Mouse (Mus musculus): ENCODE data around the gene Enpp1. TPM values are rescaled to one million over a fixed set of nuclear protein-coding genes. Genes with fewer than 3 reads are reported as not detected.

Gene Enpp1
- total and polyA plus RNA-seq, 3 experiments, result 0.12 to 0.15 TPM; not detected in 1

DNA sequence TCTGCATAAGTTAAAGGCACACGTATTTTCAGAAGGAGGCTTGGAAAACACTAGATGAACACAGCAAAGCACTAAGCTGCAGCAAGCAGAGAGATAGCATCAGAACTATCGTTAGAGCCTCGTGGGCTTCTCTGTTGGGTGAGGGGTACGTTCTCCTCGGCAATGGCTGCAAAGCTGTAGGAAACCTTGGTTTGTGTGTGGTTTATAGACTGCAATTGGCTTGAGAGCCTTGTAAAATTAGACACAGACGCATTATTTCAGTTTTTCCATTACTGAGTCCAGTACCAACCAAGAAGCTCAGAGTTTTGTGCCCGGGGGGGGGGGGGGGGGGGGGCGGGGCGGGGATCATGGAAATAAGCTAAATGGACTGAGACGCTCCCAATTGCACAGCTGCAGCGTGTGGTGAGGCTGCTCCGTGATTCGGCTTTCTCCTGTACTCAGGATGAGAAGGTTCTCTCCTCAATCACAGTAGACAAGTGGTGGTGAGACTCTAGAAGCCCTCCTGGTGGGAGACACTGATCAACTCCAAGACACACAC is 31.1 kb upstream of the Enpp1 start:
- Histone ChIP-seq H3K9ac (ENCODE audit: control insufficient read depth, low read depth, low read length, poor library complexity, severe bottlenecking) (no peak overlapping the region), H3K79me2 (ENCODE audit: control insufficient read depth, insufficient read depth, low read length, poor library complexity) (no peaks in the 10 kb centered on the region), H3K27ac (ENCODE audit: control insufficient read depth, low read depth, low read length) (no peak overlapping the region), H3K4me3 (ENCODE audit: control insufficient read depth in 1 of 2, insufficient read depth in 1 of 2, low read depth in 2 of 2, low read length in 2 of 2) (no peak overlapping the region), H3K36me3 (ENCODE audit: control insufficient read depth in 1 of 2, insufficient read depth in 2 of 2, low read length in 2 of 2) (no peaks in the 10 kb centered on the region; a peak in 1 of 4 replicates), H3K4me1 (ENCODE audit: control insufficient read depth in 1 of 2, insufficient read depth in 2 of 2, low read length in 2 of 2) (no peaks in the 10 kb centered on the region), H3K27me3 (ENCODE audit: control insufficient read depth in 1 of 2, insufficient read depth in 2 of 2, low read length in 2 of 2) (no peaks in the 10 kb centered on the region), H3K9me3 (replicated peaks; ENCODE audit: insufficient read depth, low read length) (no peaks in the 10 kb centered on the region)
- DNase-seq (ENCODE audit: low read depth, low spot score), result no peak
- TF ChIP-seq HCFC1 (IDR thresholded peaks at IDR 0.05; ENCODE audit: low read depth, low read length) (no peak), NRF1 (IDR thresholded peaks at IDR 0.05; ENCODE audit: insufficient read depth, low read depth, low read length, poor library complexity, severe bottlenecking) (no peak), USF2 (IDR thresholded peaks at IDR 0.05; ENCODE audit: borderline replicate concordance in 1 of 2, insufficient read depth in 1 of 2, low read depth in 1 of 2, low read length in 2 of 2) (no peak), SMC3 (IDR thresholded peaks at IDR 0.05; ENCODE audit: low read depth, low read length) (no peak), POLR2A (IDR thresholded peaks at IDR 0.05; ENCODE audit: control insufficient read depth in 1 of 2, insufficient read depth in 1 of 2, low read depth in 1 of 2, low read length in 2 of 2, poor library complexity in 1 of 2) (no peak), GABPA (IDR thresholded peaks at IDR 0.05; ENCODE audit: low read depth, low read length) (no peak), JUND (IDR thresholded peaks at IDR 0.05; ENCODE audit: low read depth, low read length) (no peak), TBP (IDR thresholded peaks at IDR 0.05; ENCODE audit: low read depth, low read length) (no peak), POLR2AphosphoS5 (IDR thresholded peaks at IDR 0.05; ENCODE audit: borderline replicate concordance, low read depth, low read length) (no peak), RAD21 (IDR thresholded peaks at IDR 0.05; ENCODE audit: low read depth, low read length) (no peak), MAZ (IDR thresholded peaks at IDR 0.05; ENCODE audit: low read depth, low read length) (no peak), ZKSCAN1 (IDR thresholded peaks at IDR 0.05; ENCODE audit: low read depth, low read length) (no peak), ZC3H11A (IDR thresholded peaks at IDR 0.05; ENCODE audit: low read depth, low read length) (no peak), MAX (IDR thresholded peaks at IDR 0.05; ENCODE audit: low read length) (no peak), ETS1 (IDR thresholded peaks at IDR 0.05; ENCODE audit: low read depth, low read length) (no peak), MYB (IDR thresholded peaks at IDR 0.05; ENCODE audit: low read depth, low read length) (no peak)

DNA sequence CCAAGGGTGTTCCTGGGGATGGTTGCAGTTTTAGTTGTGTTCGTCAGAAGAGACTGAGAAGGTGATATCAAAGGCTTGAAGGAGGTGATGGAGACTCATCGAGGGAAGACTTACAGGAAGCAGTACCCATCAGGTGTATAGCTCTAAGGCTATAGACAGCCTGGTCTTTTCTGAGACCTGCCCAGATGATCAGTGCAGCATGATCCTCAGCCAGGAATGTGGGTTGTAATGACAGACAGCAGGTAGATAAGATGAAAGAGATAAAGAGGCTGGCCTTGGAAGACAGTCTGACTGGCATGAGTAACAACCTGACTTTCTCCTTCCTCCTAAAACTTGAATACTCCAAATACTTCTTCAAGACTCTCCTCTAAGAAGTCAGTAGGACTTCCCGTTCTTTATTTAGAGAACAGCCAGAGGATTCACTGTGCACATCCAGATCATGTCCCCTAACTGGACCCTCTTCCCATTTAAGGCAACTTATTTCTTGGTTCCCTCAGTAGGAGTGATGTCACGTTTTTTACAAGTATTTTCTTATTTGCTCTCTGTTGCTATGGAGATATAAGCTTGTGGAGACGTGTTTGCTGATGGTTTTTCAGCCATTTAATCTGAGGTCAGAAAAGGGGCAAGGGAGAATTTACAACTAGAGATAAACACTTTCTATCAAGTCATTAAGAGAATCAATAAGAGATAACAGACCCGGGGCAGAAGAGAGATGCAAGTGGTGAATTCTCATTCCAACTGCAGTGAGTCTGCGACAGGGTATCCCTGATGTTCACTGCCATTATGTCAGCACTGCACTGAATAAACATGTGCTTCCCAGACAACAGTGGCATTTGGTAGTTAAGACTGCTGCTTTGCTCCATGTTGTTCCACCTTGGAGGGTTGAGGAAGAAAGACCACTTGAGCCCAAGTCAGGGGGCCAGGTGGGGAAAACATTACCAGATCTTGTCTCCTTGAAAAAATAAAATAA is 29.6 kb upstream of the Enpp1 start:
- Histone ChIP-seq H3K36me3 (ENCODE audit: control insufficient read depth in 1 of 2, insufficient read depth in 2 of 2, low read length in 2 of 2) (no peaks in the 10 kb centered on the region; a peak in 1 of 4 replicates), H3K27ac (ENCODE audit: control insufficient read depth, low read depth, low read length) (no peak overlapping the region), H3K4me1 (ENCODE audit: control insufficient read depth in 1 of 2, insufficient read depth in 2 of 2, low read length in 2 of 2) (no peaks in the 10 kb centered on the region), H3K9ac (ENCODE audit: control insufficient read depth, low read depth, low read length, poor library complexity, severe bottlenecking) (no peak overlapping the region), H3K27me3 (ENCODE audit: control insufficient read depth in 1 of 2, insufficient read depth in 2 of 2, low read length in 2 of 2) (no peaks in the 10 kb centered on the region), H3K79me2 (ENCODE audit: control insufficient read depth, insufficient read depth, low read length, poor library complexity) (no peaks in the 10 kb centered on the region), H3K9me3 (replicated peaks; ENCODE audit: insufficient read depth, low read length) (no peaks in the 10 kb centered on the region), H3K4me3 (ENCODE audit: control insufficient read depth in 1 of 2, insufficient read depth in 1 of 2, low read depth in 2 of 2, low read length in 2 of 2) (no peak overlapping the region)
- no peak for DNase-seq (ENCODE audit: low read depth, low spot score)
- TF ChIP-seq TAL1 (IDR thresholded peaks at IDR 0.05; ENCODE audit: low read length) (no peak), CTCF (IDR thresholded peaks at IDR 0.05 in 2 of 3, conservative IDR thresholded peaks at IDR 0.05 in 1 of 3; ENCODE audit: control insufficient read depth in 1 of 3, insufficient read depth in 1 of 3, low read depth in 2 of 3, low read length in 3 of 3, poor library complexity in 1 of 3, severe bottlenecking in 1 of 3) (no peak), E2F4 (IDR thresholded peaks at IDR 0.05; ENCODE audit: borderline replicate concordance, low read depth, low read length) (no peak), HCFC1 (IDR thresholded peaks at IDR 0.05; ENCODE audit: low read depth, low read length) (no peak), MXI1 (IDR thresholded peaks at IDR 0.05; ENCODE audit: low read depth, low read length) (no peak), ELF1 (IDR thresholded peaks at IDR 0.05; ENCODE audit: low read depth, low read length) (no peak), POLR2A (IDR thresholded peaks at IDR 0.05; ENCODE audit: control insufficient read depth in 1 of 2, insufficient read depth in 1 of 2, low read depth in 1 of 2, low read length in 2 of 2, poor library complexity in 1 of 2) (no peak), GATA1 (IDR thresholded peaks at IDR 0.05; ENCODE audit: low read depth, low read length) (no peak), JUND (IDR thresholded peaks at IDR 0.05; ENCODE audit: low read depth, low read length) (no peak), BHLHE40 (IDR thresholded peaks at IDR 0.05; ENCODE audit: borderline replicate concordance, low read depth, low read length) (no peak), USF1 (IDR thresholded peaks at IDR 0.05; ENCODE audit: low read depth, low read length) (no peak), ZC3H11A (IDR thresholded peaks at IDR 0.05; ENCODE audit: low read depth, low read length) (no peak), POLR2AphosphoS2 (IDR thresholded peaks at IDR 0.05; ENCODE audit: low read length) (no peak), SMC3 (IDR thresholded peaks at IDR 0.05; ENCODE audit: low read depth, low read length) (no peak), RAD21 (IDR thresholded peaks at IDR 0.05; ENCODE audit: low read depth, low read length) (no peak), MAX (IDR thresholded peaks at IDR 0.05; ENCODE audit: low read length) (no peak), GABPA (IDR thresholded peaks at IDR 0.05; ENCODE audit: low read depth, low read length) (no peak), POLR2AphosphoS5 (IDR thresholded peaks at IDR 0.05; ENCODE audit: borderline replicate concordance, low read depth, low read length) (no peak), MAFK (IDR thresholded peaks at IDR 0.05; ENCODE audit: borderline replicate concordance, low read depth, low read length) (no peak)

Measured in MEL (cell line).